Mouse (Mus musculus) liver, postnatal 0 days (tissue): Measurements from ENCODE around the gene Mapk10.

Experiments used
- CTCF ChIP-seq: sonication (generic); IDR thresholded peaks from 2 replicates; pipeline ENCODE4 v1.5.1; 2016; ENCODE audit warnings: antibody characterized with exemption, low read depth
- EP300 ChIP-seq: IDR thresholded peaks from 2 replicates; pipeline ENCODE4 v1.6.1; 2016; ENCODE audit warnings: antibody characterized with exemption, low read depth, mild to moderate bottlenecking

GRCm38 (mm10) chr5:103256144-103256543, 45.0 kb upstream of the Mapk10 start:
- TF ChIP-seq CTCF (no peak), EP300 (no peak)
